Mouse (Mus musculus) lung, postnatal 36 days (tissue): ENCODE results near the gene Oas1f.
A peak's percentile ranks its signal among the peaks of the same experiment; 100 is the strongest.
"Not testable (repeated sequence)": the region's sequence is repeated elsewhere in the genome, so short reads cannot be mapped to it uniquely, and the experiment has no call there.

Experiments used
- DNase-seq: peaks from one replicate; pipeline ENCODE4 v3.0.0; 2022; ENCODE audit warnings: mixed read lengths

The Oas1f gene

DNA sequence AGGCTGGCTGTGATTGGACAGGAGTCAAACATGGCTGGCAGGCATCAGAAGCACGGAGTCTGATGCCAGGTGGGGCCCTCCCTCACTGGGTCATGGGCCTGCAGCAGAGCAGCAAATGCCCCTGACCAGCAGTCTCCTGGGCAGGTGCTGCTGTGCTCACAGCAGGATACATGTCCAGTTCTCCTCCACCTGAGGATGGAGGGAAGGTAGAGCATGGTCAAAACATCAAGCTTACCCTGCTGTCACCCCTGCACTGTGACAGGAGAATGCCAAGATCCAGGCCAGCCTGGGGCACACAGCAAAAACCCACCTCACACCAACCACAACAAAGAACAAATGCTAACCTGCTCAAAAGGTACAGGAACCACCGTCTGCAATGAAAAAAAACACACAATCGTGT is 29.7 kb downstream of the Oas1f start:
- DNase-seq, result not testable (repeated sequence)

DNA sequence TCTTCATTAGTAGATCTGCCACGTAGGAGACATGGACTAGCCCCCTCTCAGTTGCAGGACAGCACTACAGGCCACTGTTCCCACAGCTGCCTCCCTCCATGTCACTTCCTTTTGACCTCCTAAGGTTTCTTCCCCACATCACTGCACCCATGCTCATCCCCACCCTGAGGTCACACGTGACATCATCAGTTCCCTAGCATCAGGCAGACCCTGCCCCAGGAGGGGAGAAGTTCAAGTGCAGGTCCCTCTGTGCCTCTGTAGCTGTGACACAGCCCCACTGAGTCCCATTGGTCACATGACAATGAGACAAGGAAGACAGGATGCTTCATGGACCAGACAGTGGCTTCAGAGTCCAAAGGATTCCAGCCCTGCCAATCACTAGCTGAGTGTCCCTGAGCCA is 30.2 kb downstream of the Oas1f start:
- DNase-seq, result not testable (repeated sequence)

DNA sequence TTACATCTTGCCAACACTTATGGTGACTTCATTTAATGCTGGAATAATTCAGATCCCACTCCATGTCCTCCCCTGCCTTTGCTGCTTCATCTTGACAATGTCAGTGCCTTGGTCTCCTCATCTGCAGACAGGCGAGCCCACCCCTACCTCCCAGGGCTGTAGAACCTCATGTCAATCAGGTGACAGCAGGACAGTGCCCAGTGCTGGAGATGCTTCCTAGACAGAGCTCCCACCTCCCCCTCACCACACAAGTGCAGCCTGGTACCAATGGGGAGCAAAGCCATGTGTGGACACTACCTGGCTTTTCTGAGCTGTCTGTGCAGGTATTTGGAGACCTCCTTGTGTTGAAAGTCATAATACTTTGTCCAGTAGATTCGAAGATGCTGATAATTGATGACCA is 31.6 kb downstream of the Oas1f start:
- not testable (repeated sequence) for DNase-seq

DNA sequence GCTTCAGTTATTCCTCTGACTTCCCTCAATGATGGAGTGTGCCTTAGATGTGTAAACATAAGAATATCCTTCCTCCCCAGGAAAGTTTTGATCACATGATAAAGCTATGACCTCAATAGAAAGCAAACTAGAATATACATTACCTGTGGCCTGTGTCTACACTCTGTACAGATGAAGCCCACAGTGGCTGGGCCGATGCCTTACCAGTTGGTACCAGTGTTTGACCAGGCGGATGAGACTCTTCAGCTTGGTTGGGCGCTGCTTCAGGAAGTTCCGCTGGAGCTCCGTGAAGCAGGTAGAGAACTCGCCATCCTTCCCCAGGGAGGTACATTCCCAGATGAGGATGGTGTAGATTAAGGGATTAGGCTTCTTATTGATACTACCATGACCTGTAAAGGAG is 34.5 kb downstream of the Oas1f start:
- not testable (repeated sequence) for DNase-seq

DNA sequence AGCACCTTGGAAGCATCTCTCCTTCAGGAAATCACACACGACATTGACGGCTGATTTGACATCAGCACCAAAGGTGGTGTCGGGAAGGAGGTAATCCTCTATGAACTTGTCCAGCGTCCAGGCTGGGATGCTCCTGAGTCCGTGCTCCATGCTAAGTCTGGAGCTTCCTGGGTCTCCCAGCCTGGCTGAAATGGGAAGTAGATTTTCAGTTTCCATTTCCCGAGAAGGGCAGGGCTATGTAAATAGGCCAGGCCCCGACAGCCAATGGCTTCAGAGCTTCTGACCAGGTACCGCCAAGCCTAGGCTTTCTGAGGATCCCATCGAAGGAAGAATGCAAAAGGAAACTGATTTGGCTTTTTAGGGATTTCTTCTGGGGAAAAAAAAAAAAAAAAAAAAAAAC is 40.2 kb downstream of the Oas1f start, which contains the start of gene Oas1g:
TSS of gene Oas1g (minus strand) at position 201 of the 400 bp plus-strand sequence.
- DNase-seq, result peak; percentile 32

GRCm38 (mm10) chr5:120887831-120888230 is 40.7 kb downstream of the Oas1f start:
- no peak for DNase-seq

DNA sequence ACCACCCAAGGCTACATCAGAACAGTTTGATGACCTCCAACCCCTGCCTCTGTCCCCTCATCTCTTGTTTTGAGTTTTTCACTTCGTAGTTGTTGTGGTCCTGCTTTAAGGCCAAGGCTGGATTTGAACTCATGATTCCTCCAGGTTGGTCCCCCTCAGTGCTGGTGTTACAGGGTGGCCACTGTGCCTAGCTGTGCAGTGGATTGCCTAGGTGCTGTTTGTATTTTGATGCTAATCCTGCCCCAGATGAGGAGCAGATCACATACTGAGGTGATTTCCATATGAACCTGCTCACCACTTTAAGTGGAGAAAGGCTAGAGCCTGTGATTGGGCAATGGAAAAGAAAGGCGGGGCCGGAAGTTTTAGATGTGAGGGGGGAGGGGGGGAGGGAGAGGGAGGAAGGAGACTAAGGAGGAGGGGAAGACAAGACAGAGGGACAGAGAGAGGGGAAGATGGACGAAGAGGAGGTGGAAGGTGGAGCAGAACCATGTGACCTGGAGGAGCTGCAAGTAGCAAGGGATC is 41.2 kb downstream of the Oas1f start:
- not testable (repeated sequence) for DNase-seq

DNA sequence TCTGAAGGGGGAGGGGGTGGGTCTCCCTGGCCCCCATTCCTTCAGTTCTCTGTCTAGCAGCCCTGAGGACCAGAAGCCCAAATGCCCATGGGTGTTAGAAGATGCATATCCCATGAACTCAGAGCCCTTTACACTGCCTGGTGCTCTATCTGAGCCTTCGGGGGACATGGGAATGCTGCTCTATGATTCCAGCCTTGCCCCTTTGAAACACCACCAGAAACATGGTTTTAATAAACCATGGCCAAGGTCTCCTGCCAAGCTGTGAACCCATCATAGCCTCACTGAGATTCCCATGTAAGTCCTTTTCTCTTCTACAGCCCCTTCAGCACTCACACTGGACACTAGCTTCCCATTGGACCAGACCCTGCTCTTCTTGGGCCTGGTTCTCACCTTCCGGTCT is 42.9 kb downstream of the Oas1f start:
- no peak for DNase-seq

GRCm38 (mm10) chr5:120890991-120891390 is 43.8 kb downstream of the Oas1f start:
- no peak for DNase-seq

- DNase-seq, result not testable (repeated sequence)
Observed at GRCm38 (mm10) chr5:120891566-120892242, 44.5 kb downstream of the Oas1f start.

GRCm38 (mm10) chr5:120892243-120892660 is 45.1 kb downstream of the Oas1f start:
- DNase-seq, result no peak

DNA sequence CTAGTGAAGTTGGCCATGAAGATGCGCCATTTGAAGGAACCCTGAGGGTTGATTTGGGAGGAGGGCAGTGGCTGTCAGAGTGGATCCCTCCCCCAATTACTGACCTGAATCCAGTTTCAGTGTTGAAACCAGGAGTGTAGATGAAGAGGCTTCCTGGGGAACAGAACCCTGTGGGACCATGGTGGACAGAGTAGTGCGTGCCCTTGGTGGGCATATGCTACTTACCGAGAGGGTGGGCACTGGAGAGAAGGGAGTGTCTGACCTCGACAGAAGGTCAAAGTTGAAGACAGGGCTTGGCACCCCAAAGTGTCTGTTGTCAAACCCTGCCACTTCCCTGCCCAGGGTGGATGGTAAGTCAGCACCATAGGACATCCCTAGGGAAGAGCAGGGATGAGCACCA is 46.7 kb downstream of the Oas1f start:
- DNase-seq, result not testable (repeated sequence)

DNA sequence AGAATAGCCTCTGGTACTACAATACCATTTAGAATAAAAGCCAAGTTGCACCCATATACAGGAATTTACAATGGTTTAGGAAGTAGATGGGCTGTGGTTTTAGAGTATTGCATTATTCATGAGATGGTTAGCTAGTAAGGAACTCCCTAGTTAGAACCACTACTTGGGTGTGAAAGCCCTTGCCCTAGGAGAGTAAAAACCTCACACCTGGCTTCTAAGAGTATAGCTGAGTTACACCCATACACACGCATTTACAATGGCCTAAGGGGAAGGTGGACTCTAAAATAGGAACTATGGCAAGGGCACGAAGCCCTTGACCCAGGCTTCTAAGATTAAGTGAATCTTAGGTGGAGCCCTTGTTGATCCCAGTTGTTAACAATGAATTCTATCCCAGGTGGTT is 47.5 kb downstream of the Oas1f start:
- DNase-seq, result not testable (repeated sequence)

DNA sequence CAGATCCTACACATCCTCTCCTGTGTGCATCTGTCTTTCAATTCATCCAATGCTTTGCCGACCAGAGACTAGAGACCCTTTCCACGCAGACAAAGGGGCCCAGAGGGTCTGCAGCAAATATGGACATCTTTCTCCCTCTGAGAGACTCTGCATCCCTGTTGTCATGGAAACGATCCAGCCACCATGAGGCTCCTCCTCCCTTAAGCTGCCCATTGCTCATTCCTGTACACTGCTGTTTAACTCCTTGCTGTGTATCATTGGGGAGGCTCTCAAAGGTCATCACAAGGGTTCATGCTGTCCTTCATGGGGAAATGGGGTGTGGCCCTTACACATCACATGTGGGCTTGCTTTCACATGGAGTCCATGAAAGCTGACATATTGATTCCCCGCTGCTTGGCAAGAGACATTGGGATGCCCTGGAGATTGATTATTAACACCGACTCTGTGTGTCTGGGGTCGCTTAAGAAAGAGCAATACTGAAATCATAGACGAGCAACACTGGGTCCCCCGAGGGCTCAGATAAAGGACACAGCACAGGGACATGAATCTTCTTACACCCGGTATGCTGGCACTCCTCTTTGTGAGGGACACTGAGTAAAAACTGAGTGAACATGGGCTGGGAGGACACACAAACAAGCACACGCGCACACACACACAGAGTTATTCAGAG is 48.2 kb downstream of the Oas1f start:
- no peak for DNase-seq

- no peak for DNase-seq
Observed at GRCm38 (mm10) chr5:120898307-120898706, 51.1 kb downstream of the Oas1f start.

DNA sequence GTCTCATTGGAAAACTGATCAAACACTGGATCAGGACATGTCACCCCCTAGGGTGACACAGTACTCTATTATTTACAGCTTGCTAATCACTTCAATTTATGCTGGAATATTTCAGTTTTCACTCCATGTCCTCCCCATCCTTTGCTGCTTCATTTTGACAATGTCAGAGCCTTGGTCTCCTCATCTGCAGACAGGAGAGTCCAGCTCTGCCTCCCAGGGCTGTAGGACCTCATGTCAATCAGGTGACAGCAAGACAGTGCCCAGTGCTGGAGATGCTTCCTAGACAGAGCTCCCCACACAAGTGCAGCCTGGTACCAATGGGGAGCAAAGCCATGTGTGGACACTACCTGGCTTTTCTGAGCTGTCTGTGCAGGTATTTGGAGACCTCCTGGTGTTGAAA is 51.6 kb downstream of the Oas1f start:
- DNase-seq, result no peak

GRCm38 (mm10) chr5:120900666-120901065 is 53.5 kb downstream of the Oas1f start:
- no peak for DNase-seq

GRCm38 (mm10) chr5:120902056-120902455 is 54.9 kb downstream of the Oas1f start:
- DNase-seq, result no peak

DNA sequence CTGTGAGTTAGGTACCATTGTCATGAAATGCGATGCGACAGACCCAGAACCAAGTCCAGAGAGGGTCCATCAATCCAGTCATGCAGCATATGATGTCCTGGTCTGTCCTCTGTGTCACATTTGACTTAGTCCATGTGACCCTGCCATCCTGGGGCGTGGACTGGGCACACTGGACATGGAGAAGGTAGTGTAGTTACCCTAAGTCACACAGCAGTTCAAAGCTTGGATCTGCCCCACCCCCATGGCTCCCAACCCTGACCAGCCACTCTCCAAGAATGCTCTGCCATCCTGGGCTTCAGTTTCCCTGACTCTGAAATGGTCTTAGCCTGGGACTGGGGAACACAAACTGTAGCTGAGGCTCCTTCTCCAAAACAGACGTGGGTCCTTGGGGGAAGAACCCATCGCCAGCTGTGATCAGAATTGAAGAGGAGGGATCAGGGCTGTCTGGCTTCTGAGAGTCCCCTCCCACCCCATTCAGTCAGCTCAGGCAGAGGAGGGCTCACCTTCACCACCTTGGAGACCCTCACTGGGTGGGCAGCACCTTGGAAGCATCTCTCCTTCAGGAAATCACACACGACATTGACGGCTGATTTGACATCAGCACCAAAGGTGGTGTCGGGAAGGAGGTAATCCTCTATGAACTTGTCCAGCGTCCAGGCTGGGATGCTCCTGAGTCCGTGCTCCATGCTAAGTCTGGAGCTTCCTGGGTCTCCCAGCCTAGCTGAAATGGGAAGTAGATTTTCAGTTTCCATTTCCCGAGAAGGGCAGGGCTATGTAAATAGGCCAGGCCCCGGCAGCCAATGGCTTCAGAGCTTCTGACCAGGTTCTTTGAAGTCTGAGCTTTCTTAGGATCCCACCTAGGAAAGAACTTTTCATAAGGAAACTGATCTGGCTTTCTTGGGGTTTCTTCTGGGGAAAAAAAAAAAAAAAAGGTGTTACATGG is 59.9 kb downstream of the Oas1f start, which contains the start of gene Oas1a:
TSS of gene Oas1a (minus strand) at position 731 of the 943 bp plus-strand sequence.
- peak; percentile 39 for DNase-seq
